Mouse (Mus musculus) forebrain, embryonic 14.5 days (tissue): Measurements from ENCODE around the gene Gm17555. TPM values are rescaled to one million over a fixed set of nuclear protein-coding genes. Genes with fewer than 3 reads are reported as not detected.

Experiments used
- polyA plus RNA-seq: library from polyadenylated mRNA; unstranded; fragments of >200 nt; fragmentation: Nextera tagmentation; extraction: Ambion mirVana; gene quantifications from 2 replicates; pipeline ENCODE4 v1.2.1, GENCODE M21; 2014

Gm17555 gene
- polyA plus RNA-seq, 1 experiment from 2014 or later, result not detected

Other genes starting within 250 kb of the Gm17555 start
- 0.53 and 0.62 TPM in 2 replicates for gene Fgf7, start 180.4 kb upstream of the Gm17555 start, polyA plus RNA-seq
- gene Fam227b, start 63.1 kb upstream of the Gm17555 start, polyA plus RNA-seq, result not detected in 2 replicates
- gene Dtwd1, start 63.0 kb upstream of the Gm17555 start, polyA plus RNA-seq, result 23.7 and 23.8 TPM in 2 replicates